Mouse (Mus musculus) forebrain, embryonic 15.5 days (tissue): ENCODE measurements around the gene Klhdc8a. TPM values are rescaled to one million over a fixed set of nuclear protein-coding genes. Genes with fewer than 3 reads are reported as not detected.

Source experiments
- ATAC-seq: fragments of 200-750 bp; cut with Nextera tagmentation; replicated peaks from 2 replicates; pipeline ENCODE4 v1.8.0; 2017; ENCODE audit warnings: mild to moderate bottlenecking, moderate TSS enrichment, moderate library complexity
- H3K27ac ChIP-seq: fragments of 300-500 bp; sonication (generic); replicated peaks from 2 replicates; pipeline ENCODE4 v1.5.1; 2015; ENCODE audit warnings: mild to moderate bottlenecking, inconsistent platforms
- H3K27me3 ChIP-seq: fragments of 300-500 bp; sonication (generic); 2 replicates; pipeline ENCODE4 v1.6.1; 2015; ENCODE audit warnings: inconsistent platforms
- H3K36me3 ChIP-seq: fragments of 300-500 bp; sonication (generic); 2 replicates; pipeline ENCODE4 v1.6.1; 2015; ENCODE audit warnings: mild to moderate bottlenecking, inconsistent platforms
- H3K4me1 ChIP-seq: fragments of 300-500 bp; sonication (generic); 2 replicates; pipeline ENCODE4 v1.6.1; 2015; ENCODE audit warnings: inconsistent platforms
- H3K4me2 ChIP-seq: fragments of 300-500 bp; sonication (generic); replicated peaks from 2 replicates; pipeline ENCODE4 v1.6.1; 2015; ENCODE audit warnings: mild to moderate bottlenecking, inconsistent platforms
- H3K4me3 ChIP-seq: fragments of 300-500 bp; sonication (generic); 2 replicates; pipeline ENCODE4 v1.5.1; 2015; ENCODE audit warnings: mild to moderate bottlenecking, inconsistent platforms
- H3K9ac ChIP-seq: fragments of 300-500 bp; sonication (generic); replicated peaks from 2 replicates; pipeline ENCODE4 v1.6.1; 2015; ENCODE audit warnings: mild to moderate bottlenecking, inconsistent platforms
- H3K9me3 ChIP-seq: fragments of 300-500 bp; sonication (generic); 2 replicates; pipeline ENCODE4 v1.6.1; 2016; ENCODE audit warnings: inconsistent platforms
- WGBS: fragments of 180-500 bp; shearing (Covaris S2); methylation state at CpG from one replicate; pipeline ENCODE4 v1.1.7; 2015; ENCODE audit warnings: mixed read lengths; 5-methylcytosine and 5-hydroxymethylcytosine counted together
- polyA plus RNA-seq: library from polyadenylated mRNA; unstranded; fragments of >200 nt; fragmentation: Nextera tagmentation; extraction: Ambion mirVana; gene quantifications from 2 replicates; pipeline ENCODE4 v1.2.1, GENCODE M21; 2015

Klhdc8a gene
- polyA plus RNA-seq, 1 experiment from 2014 or later: 3.1 TPM

DNA sequence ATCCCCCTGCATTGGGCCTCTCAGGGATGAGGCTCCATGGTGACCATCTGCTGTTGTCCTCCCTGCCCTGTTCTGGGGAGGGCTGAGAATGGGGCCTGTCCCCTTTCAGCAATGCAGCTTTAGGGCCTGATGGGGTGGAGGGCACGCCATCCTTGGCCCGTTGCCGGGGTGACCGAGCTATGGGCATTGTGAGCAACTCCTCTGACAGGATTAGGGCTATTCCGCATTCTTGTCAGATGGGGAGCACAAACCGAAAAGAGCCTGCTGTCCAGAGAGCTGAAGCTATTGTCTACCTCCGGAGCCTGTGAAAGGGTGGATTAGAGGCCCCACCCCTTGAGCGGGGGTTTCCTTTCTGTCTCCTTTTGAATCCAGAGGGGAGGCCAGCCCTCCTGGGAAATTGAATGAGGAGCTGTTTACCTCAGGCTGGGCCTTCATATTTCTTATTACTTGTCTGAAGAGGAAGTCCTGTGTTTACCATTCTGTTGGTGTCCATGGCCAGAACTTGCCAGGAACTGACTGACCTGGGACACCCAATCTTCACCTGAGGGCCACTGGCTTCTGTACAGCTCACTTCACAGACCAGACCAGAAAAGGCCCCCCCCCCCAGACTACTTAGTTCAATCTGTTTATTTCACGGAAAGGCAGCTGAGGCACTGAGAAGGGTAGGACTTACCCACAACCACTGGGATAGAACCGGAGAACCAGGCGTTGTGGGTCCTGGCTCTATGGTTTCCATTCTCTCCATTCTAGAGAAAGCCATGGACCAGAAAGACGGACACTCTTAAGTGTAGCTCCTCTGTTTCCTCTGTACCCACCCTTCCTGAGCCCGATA, 24.5 kb downstream of the Klhdc8a start:
- Histone ChIP-seq H3K27ac (peak overlapping the region; percentile 95), H3K9me3 (no peaks in the 10 kb centered on the region), H3K4me1 (peaks cover 83% of the 10 kb centered on the region), H3K27me3 (no peaks in the 10 kb centered on the region), H3K4me2 (peak overlapping the region; percentile 21; the same call in 1 of the 2 replicates), H3K4me3 (no peak overlapping the region), H3K9ac (peak overlapping the region; percentile 27), H3K36me3 (no peaks in the 10 kb centered on the region)
- ATAC-seq: peak; percentile 75
- 8% methylated on average over 13 of the region's 13 CpGs for WGBS

DNA sequence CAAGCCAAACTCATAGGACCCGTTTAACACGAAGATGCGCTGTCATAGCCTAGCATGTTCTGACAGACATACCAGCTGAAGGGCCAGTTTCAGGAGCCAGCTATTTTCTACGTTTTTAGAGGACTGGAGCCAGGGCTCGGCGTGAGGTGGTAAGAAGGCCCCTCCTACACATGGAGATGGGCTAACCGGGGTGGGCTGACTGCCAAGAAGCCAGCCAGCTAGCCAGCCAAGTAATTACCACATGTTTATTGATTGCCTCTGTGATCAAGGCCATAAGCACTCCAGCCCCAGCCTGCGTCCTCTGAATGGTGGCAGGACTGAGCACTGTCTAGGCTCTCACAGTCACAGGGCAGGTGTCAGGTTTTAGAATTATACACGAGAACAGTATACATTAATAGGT, 28.4 kb downstream of the Klhdc8a start:
- H3K4me1 ChIP-seq: peaks cover 55% of the 10 kb centered on the region
- 18% methylated on average over 9 of the region's 9 CpGs for WGBS
- H3K4me2 ChIP-seq: no peak overlapping the region
- no peak overlapping the region for H3K9ac ChIP-seq
- no peaks in the 10 kb centered on the region for H3K27me3 ChIP-seq
- ATAC-seq: peak; percentile 60
- no peak overlapping the region for H3K4me3 ChIP-seq
- H3K9me3 ChIP-seq: no peaks in the 10 kb centered on the region
- peak overlapping the region; percentile 68 for H3K27ac ChIP-seq
- peaks cover 11% of the 10 kb centered on the region; the same call in 1 of the 2 replicates for H3K36me3 ChIP-seq

DNA sequence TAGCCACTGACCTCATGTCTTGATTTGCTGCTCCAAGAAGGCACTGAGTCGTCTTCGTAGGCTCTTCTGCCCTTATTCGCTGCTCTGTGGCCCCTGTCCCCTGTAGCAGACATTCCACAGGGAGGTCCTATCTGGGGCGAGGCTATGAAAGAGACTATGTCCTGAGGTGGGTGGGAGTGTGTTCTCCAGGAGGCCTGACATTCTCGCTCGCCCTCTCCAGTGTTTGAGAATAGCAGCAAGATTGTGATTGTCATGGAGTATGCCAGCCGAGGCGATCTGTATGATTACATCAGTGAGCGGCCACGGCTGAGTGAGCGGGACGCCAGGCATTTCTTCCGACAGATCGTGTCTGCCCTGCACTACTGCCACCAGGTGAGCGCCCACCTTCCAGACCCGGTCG, 29.1 kb downstream of the Klhdc8a start:
- WGBS: 73% methylated on average over 17 of the region's 17 CpGs
- H3K9ac ChIP-seq: no peak overlapping the region
- no peaks in the 10 kb centered on the region for H3K27me3 ChIP-seq
- H3K36me3 ChIP-seq: peaks cover 11% of the 10 kb centered on the region; the same call in 1 of the 2 replicates
- no peak overlapping the region for H3K4me3 ChIP-seq
- no peak overlapping the region for H3K4me2 ChIP-seq
- H3K27ac ChIP-seq: peak overlapping the region; percentile 68
- H3K9me3 ChIP-seq: no peaks in the 10 kb centered on the region
- peaks cover 55% of the 10 kb centered on the region for H3K4me1 ChIP-seq
- ATAC-seq: no peak

DNA sequence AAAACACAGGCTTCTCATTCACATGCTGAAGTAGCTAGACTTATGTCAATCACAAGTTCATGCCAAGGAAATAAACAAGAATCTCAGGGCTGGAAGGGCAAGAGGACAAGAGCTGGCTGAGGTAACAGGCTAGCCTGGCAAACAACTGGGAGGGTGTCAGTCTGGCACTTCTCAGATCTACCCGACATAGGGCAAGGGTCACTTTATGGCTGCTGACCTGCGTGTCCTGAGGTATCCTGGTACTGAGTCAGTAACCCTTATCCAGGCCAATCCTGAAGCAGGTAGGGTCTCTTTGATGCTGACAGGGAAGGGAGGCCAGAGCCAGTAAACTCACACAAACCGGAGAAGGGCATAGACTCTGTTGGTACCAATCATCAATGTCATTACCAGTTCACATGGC, 30.1 kb downstream of the Klhdc8a start:
- no peak overlapping the region for H3K4me3 ChIP-seq
- no peak overlapping the region for H3K4me2 ChIP-seq
- 91% methylated on average over 3 of the region's 3 CpGs for WGBS
- H3K36me3 ChIP-seq: peaks cover 11% of the 10 kb centered on the region; the same call in 1 of the 2 replicates
- no peak overlapping the region for H3K9ac ChIP-seq
- peaks cover 56% of the 10 kb centered on the region for H3K4me1 ChIP-seq
- no peaks in the 10 kb centered on the region for H3K9me3 ChIP-seq
- no peaks in the 10 kb centered on the region for H3K27me3 ChIP-seq
- ATAC-seq: no peak
- no peak overlapping the region for H3K27ac ChIP-seq

DNA sequence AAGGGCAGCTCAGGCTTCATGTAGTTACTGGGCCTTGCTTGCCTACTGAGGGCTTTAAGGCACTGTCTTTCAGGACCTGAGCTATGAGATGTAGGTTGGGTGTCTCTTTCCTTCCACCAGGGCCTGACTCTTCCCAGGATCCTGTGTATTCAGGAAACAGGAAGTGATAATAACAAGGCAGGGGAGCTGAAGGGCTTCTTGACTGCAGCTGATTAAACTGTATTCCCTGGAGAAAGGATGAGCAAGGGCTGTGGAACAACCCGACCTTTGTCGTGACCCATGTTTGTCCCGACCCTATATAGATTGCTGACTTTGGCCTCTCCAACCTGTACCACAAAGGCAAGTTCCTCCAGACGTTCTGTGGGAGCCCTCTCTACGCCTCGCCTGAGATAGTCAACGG, 31.2 kb downstream of the Klhdc8a start:
- Histone ChIP-seq H3K9ac (no peak overlapping the region), H3K9me3 (no peaks in the 10 kb centered on the region), H3K4me3 (no peak overlapping the region), H3K4me2 (no peak overlapping the region), H3K36me3 (peaks cover 11% of the 10 kb centered on the region; the same call in 1 of the 2 replicates), H3K4me1 (peaks cover 56% of the 10 kb centered on the region), H3K27ac (no peak overlapping the region), H3K27me3 (no peaks in the 10 kb centered on the region)
- WGBS: 85% methylated on average over 7 of the region's 7 CpGs
- no peak for ATAC-seq

DNA sequence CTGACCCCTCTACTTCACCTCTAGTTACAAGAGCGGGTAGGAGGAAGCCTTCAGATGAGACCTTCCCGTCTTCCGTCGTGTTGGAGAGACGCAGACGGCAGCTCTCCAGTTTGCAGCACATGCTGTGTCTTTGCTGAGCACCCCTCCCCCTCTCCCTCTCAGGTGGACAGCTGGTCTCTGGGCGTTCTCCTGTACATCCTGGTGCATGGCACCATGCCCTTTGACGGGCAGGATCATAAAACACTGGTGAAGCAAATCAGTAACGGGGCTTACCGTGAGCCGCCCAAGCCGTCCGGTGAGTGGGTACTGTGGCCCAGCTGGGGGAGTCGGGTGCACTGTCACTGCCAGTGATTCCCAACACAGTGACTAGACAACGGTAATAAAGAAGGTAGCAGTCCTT, 32.0 kb downstream of the Klhdc8a start:
- ATAC-seq: no peak
- WGBS: 79% methylated on average over 15 of the region's 15 CpGs
- Histone ChIP-seq H3K4me2 (no peak overlapping the region), H3K27ac (no peak overlapping the region), H3K9ac (no peak overlapping the region), H3K27me3 (no peaks in the 10 kb centered on the region), H3K9me3 (no peaks in the 10 kb centered on the region), H3K4me3 (no peak overlapping the region), H3K36me3 (peaks cover 11% of the 10 kb centered on the region; the same call in 1 of the 2 replicates), H3K4me1 (peaks cover 58% of the 10 kb centered on the region)

DNA sequence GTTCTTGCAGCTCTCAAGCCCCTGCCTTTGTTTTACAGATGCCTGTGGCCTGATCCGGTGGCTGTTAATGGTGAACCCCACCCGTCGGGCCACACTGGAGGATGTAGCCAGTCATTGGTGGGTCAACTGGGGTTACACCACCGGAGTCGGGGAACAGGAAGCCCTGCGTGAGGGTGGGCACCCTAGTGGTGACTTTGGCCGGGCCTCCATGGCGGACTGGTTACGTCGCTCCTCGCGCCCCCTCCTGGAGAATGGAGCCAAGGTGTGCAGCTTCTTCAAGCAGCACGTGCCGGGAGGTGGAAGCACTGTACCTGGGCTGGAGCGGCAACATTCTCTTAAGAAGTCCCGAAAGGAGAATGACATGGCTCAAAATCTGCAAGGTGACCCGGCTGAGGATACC, 32.9 kb downstream of the Klhdc8a start:
- Histone ChIP-seq H3K4me2 (no peak overlapping the region), H3K9ac (no peak overlapping the region), H3K27ac (no peak overlapping the region), H3K36me3 (peaks cover 11% of the 10 kb centered on the region; the same call in 1 of the 2 replicates), H3K27me3 (no peaks in the 10 kb centered on the region), H3K4me3 (no peak overlapping the region), H3K9me3 (no peaks in the 10 kb centered on the region), H3K4me1 (peaks cover 53% of the 10 kb centered on the region)
- ATAC-seq: no peak
- 87% methylated on average over 17 of the region's 17 CpGs for WGBS

DNA sequence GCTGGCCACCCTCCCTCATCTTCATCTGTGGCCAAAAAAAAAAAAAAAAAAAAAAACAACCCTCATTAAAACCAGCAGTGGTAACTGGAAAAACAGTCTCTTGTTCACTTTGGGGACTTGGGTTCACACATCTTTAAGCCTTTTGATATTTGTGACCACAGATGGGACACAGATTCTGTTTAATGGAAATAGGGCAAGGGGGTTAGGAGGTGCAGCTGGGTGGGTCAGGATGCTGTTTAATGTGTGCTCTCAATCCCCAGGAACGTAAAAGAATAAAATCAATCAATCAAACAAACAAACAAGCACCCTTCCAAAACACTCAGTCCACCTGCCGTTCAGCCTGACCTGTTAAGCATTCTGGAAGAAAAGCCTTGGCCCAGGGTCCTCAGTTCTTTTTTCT, 34.8 kb downstream of the Klhdc8a start:
- Histone ChIP-seq H3K9ac (no peak overlapping the region), H3K27ac (peak overlapping the region; percentile 70), H3K36me3 (peaks cover 11% of the 10 kb centered on the region; the same call in 1 of the 2 replicates), H3K4me2 (no peak overlapping the region), H3K4me1 (peaks cover 38% of the 10 kb centered on the region), H3K9me3 (no peaks in the 10 kb centered on the region), H3K4me3 (no peak overlapping the region), H3K27me3 (no peaks in the 10 kb centered on the region)
- 11% methylated on average over 2 of the region's 2 CpGs for WGBS
- ATAC-seq: no peak

DNA sequence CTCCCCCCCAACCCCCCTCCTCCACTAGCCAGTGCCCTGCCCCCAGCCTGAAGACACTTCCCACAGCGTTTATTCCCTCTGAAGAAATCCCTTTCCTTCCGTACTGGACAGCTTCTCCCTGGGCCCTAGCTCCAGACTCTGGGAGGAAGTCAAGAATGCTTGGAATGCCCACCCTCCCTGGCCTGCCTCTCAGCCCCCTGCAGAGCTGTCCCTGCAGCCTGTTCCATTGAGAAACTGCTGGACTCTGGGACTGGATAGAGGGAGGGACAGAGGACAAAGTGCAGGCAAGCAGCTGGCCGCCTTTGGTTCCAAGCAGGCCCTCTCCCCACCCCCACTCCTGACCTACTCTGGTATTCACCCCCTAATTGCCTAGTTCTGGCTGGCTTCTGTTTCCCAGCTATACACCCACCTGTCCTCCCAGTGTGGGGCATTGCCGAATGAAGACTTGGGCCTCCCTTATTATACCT, 35.3 kb downstream of the Klhdc8a start:
- peak; percentile 76 for ATAC-seq
- peaks cover 38% of the 10 kb centered on the region for H3K4me1 ChIP-seq

DNA sequence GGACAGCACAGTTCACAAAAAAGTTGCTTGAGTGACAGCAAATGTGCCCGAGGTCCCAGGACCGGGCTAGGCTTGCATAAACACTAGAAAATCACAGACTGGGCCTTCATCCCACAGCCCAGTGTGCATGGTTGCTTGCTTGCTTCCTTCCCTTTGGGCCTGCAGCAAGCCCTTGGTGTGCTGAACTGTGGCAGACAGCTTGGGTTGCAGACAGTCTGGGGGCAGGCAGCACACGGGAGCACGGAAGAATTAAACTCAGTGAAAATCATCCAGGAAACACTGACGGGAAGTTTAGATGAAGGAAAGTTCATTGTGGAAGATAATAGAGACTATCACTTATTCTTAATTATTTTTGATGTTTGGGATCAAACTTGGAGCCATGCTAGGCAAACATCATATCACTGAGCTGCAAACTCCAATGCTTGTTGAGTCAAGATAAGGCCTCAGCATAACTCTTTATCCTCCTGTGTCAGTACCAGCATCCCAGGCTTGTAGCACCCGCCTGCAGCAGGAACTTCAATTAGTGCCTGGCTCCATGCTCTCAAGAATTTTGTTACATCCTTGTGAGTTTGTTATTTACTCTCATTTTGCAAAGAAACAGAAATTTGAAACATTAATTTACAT, 35.9 kb downstream of the Klhdc8a start:
- WGBS: 24% methylated on average over 6 of the region's 6 CpGs
- Histone ChIP-seq H3K4me2 (no peak overlapping the region), H3K27me3 (no peaks in the 10 kb centered on the region), H3K36me3 (peaks cover 7% of the 10 kb centered on the region; the same call in 1 of the 2 replicates), H3K9ac (no peak overlapping the region), H3K27ac (peak overlapping the region; percentile 70), H3K4me1 (peaks cover 38% of the 10 kb centered on the region), H3K9me3 (no peaks in the 10 kb centered on the region), H3K4me3 (no peak overlapping the region)
- peak; percentile 16; the same call in 1 of the 2 replicates for ATAC-seq

More for the DNA sequence above, 35.3 kb downstream of the Klhdc8a start:
- peaks cover 7% of the 10 kb centered on the region; the same call in 1 of the 2 replicates for H3K36me3 ChIP-seq
- no peaks in the 10 kb centered on the region for H3K9me3 ChIP-seq
- no peaks in the 10 kb centered on the region for H3K27me3 ChIP-seq
- 4% methylated on average over 4 of the region's 4 CpGs for WGBS
- H3K27ac ChIP-seq: peak overlapping the region; percentile 70
- no peak overlapping the region for H3K4me3 ChIP-seq
- no peak overlapping the region for H3K4me2 ChIP-seq
- H3K9ac ChIP-seq: no peak overlapping the region

DNA sequence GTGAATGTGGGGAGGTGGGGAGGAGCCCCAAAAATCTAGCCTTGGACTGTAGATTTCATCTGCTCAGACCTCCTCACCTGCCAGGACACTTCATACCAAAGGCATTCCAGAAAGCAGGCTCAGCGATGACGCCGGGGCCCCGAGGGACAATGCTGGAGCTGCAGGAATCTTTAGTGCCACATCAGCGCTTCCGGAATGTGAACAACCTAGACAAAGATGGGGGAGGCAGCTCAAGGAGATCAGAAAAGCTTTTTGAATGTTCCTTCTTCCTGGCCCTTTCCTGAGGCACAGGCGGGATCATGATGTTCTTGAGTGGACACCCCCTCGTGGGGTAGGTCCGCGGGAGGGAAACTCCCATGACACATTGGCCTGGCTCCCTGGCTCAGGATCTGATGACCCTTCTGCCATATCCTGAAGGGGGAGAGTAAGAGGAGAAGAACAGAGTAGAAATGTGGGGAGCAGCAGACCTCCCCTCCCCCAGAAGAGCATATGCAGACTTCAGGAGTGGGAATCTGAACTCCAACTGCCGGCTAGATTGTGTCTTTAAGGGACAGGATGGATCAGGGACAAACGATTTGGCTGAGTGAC, 37.0 kb downstream of the Klhdc8a start:
- ATAC-seq: no peak
- H3K27ac ChIP-seq: no peak overlapping the region
- no peaks in the 10 kb centered on the region for H3K27me3 ChIP-seq
- H3K36me3 ChIP-seq: peaks cover under 1% of the 10 kb centered on the region; the same call in 1 of the 2 replicates
- WGBS: 19% methylated on average over 12 of the region's 12 CpGs
- no peaks in the 10 kb centered on the region for H3K9me3 ChIP-seq
- H3K4me1 ChIP-seq: peaks cover 38% of the 10 kb centered on the region
- no peak overlapping the region for H3K9ac ChIP-seq
- no peak overlapping the region for H3K4me3 ChIP-seq
- no peak overlapping the region for H3K4me2 ChIP-seq

DNA sequence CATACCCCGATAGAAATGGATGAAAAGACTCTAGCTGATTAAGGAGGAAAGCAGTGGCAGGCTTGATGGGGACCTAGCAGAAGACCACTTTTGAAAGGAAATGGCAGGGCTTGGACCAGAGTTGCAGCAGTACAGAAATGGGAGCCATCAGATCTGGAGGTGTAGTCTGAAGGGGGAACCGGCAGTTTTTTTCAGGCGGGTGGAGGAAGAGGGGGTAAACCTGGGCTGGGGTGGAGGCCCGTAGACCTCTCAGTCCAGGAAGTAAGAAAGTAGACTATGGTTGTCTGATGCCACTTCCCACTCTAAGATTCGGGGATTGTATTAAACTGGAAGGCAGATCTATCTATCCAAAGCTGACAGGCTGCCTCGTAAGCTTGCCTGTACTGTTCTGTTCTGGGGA, 38.5 kb downstream of the Klhdc8a start:
- Histone ChIP-seq H3K27ac (no peak overlapping the region), H3K4me3 (no peak overlapping the region), H3K27me3 (no peaks in the 10 kb centered on the region), H3K9ac (no peak overlapping the region), H3K4me1 (peaks cover 37% of the 10 kb centered on the region), H3K4me2 (no peak overlapping the region), H3K9me3 (no peaks in the 10 kb centered on the region), H3K36me3 (no peaks in the 10 kb centered on the region)
- 65% methylated on average over 6 of the region's 6 CpGs for WGBS
- ATAC-seq: no peak
